Mouse (Mus musculus): ENCODE measurements around the gene P2ry13. TPM values are rescaled to one million over a fixed set of nuclear protein-coding genes. Genes with fewer than 3 reads are reported as not detected.

The P2ry13 gene
- polyA plus RNA-seq, 1 experiment, result 0.52 TPM

GRCm38 (mm10) chr3:59197329-59197948 lies 13.2 kb downstream of the P2ry13 start:
- Histone ChIP-seq H3K4me1 (ENCODE audit: control insufficient read depth, insufficient read depth, low read length) (no peaks in the 10 kb centered on the region; the same call in 1 of the 2 replicates), H3K36me3 (ENCODE audit: control insufficient read depth, insufficient read depth, low read length) (no peaks in the 10 kb centered on the region), H3K27ac (ENCODE audit: control insufficient read depth, insufficient read depth, low read depth, low read length) (no peak overlapping the region), H3K4me3 (ENCODE audit: control insufficient read depth, low read depth, low read length) (no peak overlapping the region), H3K27me3 (ENCODE audit: control insufficient read depth, insufficient read depth, low read length) (no peaks in the 10 kb centered on the region)
- TF ChIP-seq CTCF (IDR thresholded peaks at IDR 0.05; ENCODE audit: control insufficient read depth, insufficient read depth, insufficient replicate concordance, low read depth, low read length), result no peak
- no peak for TF ChIP-seq POLR2A (IDR thresholded peaks at IDR 0.05; ENCODE audit: control insufficient read depth, low read depth, low read length)

- H3K4me3 ChIP-seq (ENCODE audit: control insufficient read depth, low read depth, low read length), result no peak within 1 kb of the TSS
- H3K27me3 ChIP-seq (ENCODE audit: control insufficient read depth, insufficient read depth, low read length), result no peaks in the 10 kb centered on the region
- no peaks in the 10 kb centered on the region for H3K4me1 ChIP-seq (ENCODE audit: control insufficient read depth, insufficient read depth, low read length)
- no peaks in the 10 kb centered on the region for H3K36me3 ChIP-seq (ENCODE audit: control insufficient read depth, insufficient read depth, low read length)
- H3K27ac ChIP-seq (ENCODE audit: control insufficient read depth, insufficient read depth, low read depth, low read length), result no peak within 1 kb of the TSS
- TF ChIP-seq CTCF (IDR thresholded peaks at IDR 0.05; ENCODE audit: control insufficient read depth, insufficient read depth, insufficient replicate concordance, low read depth, low read length) (no peak), POLR2A (IDR thresholded peaks at IDR 0.05; ENCODE audit: control insufficient read depth, low read depth, low read length) (no peak)
Measured at GRCm38 (mm10) chr3:59194938-59195337, 15.7 kb downstream of the P2ry13 start, which contains the start of gene Gpr87. Gpr87 (minus strand) TSS chr3:59195104.

DNA sequence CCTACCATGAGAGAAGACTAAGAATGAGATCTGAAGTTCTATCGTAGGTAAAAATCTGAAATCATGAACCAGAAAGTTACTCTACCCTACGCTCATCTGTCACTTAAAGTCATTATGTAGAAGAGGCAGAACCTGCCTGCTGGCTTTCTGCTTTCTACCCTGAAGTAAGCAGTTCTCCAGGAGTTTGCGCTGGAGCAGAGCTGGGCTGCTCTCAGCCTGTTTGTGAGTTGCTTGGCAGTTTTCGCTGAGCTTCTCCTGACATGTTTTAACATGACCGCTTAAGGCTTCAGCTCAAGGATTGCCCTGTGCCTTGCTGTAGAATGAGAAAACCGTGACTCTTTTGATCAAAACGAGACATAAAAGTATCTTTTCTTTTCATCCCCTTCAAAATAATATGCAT lies 16.6 kb downstream of the P2ry13 start:
- Histone ChIP-seq H3K4me1 (ENCODE audit: control insufficient read depth, insufficient read depth, low read length) (no peaks in the 10 kb centered on the region), H3K36me3 (ENCODE audit: control insufficient read depth, insufficient read depth, low read length) (no peaks in the 10 kb centered on the region), H3K4me3 (ENCODE audit: control insufficient read depth, low read depth, low read length) (no peak overlapping the region), H3K27ac (ENCODE audit: control insufficient read depth, insufficient read depth, low read depth, low read length) (no peak overlapping the region), H3K27me3 (ENCODE audit: control insufficient read depth, insufficient read depth, low read length) (no peaks in the 10 kb centered on the region)
- TF ChIP-seq CTCF (IDR thresholded peaks at IDR 0.05; ENCODE audit: control insufficient read depth, insufficient read depth, insufficient replicate concordance, low read depth, low read length), result no peak
- no peak for TF ChIP-seq POLR2A (IDR thresholded peaks at IDR 0.05; ENCODE audit: control insufficient read depth, low read depth, low read length)

GRCm38 (mm10) chr3:59191674-59192073 lies 19.0 kb downstream of the P2ry13 start:
- H3K27me3 ChIP-seq (ENCODE audit: control insufficient read depth, insufficient read depth, low read length), result no peaks in the 10 kb centered on the region
- H3K27ac ChIP-seq (ENCODE audit: control insufficient read depth, insufficient read depth, low read depth, low read length), result no peak overlapping the region
- H3K36me3 ChIP-seq (ENCODE audit: control insufficient read depth, insufficient read depth, low read length), result no peaks in the 10 kb centered on the region
- TF ChIP-seq CTCF (IDR thresholded peaks at IDR 0.05; ENCODE audit: control insufficient read depth, insufficient read depth, insufficient replicate concordance, low read depth, low read length), result no peak
- no peak for TF ChIP-seq POLR2A (IDR thresholded peaks at IDR 0.05; ENCODE audit: control insufficient read depth, low read depth, low read length)
- H3K4me3 ChIP-seq (ENCODE audit: control insufficient read depth, low read depth, low read length), result no peak overlapping the region
- H3K4me1 ChIP-seq (ENCODE audit: control insufficient read depth, insufficient read depth, low read length), result no peaks in the 10 kb centered on the region

- Histone ChIP-seq H3K4me1 (ENCODE audit: control insufficient read depth, insufficient read depth, low read length) (no peaks in the 10 kb centered on the region), H3K36me3 (ENCODE audit: control insufficient read depth, insufficient read depth, low read length) (no peaks in the 10 kb centered on the region), H3K4me3 (ENCODE audit: control insufficient read depth, low read depth, low read length) (peak overlapping the region; percentile 28; the same call in 1 of the 2 replicates), H3K27me3 (ENCODE audit: control insufficient read depth, insufficient read depth, low read length) (no peaks in the 10 kb centered on the region), H3K27ac (ENCODE audit: control insufficient read depth, insufficient read depth, low read depth, low read length) (no peak overlapping the region)
- TF ChIP-seq POLR2A (IDR thresholded peaks at IDR 0.05; ENCODE audit: control insufficient read depth, low read depth, low read length), result no peak
- no peak for TF ChIP-seq CTCF (IDR thresholded peaks at IDR 0.05; ENCODE audit: control insufficient read depth, insufficient read depth, insufficient replicate concordance, low read depth, low read length)
Measured at GRCm38 (mm10) chr3:59187336-59187735, 23.3 kb downstream of the P2ry13 start.

- Histone ChIP-seq H3K36me3 (ENCODE audit: control insufficient read depth, insufficient read depth, low read length) (no peaks in the 10 kb centered on the region), H3K27ac (ENCODE audit: control insufficient read depth, insufficient read depth, low read depth, low read length) (no peak overlapping the region), H3K4me3 (ENCODE audit: control insufficient read depth, low read depth, low read length) (no peak overlapping the region), H3K4me1 (ENCODE audit: control insufficient read depth, insufficient read depth, low read length) (no peaks in the 10 kb centered on the region; the same call in 1 of the 2 replicates), H3K27me3 (ENCODE audit: control insufficient read depth, insufficient read depth, low read length) (no peaks in the 10 kb centered on the region)
- TF ChIP-seq POLR2A (IDR thresholded peaks at IDR 0.05; ENCODE audit: control insufficient read depth, low read depth, low read length) (no peak), CTCF (IDR thresholded peaks at IDR 0.05; ENCODE audit: control insufficient read depth, insufficient read depth, insufficient replicate concordance, low read depth, low read length) (no peak)
Measured at GRCm38 (mm10) chr3:59185662-59186061, 25.0 kb downstream of the P2ry13 start.

- TF ChIP-seq CTCF (IDR thresholded peaks at IDR 0.05; ENCODE audit: control insufficient read depth, insufficient read depth, insufficient replicate concordance, low read depth, low read length) (no peak), POLR2A (IDR thresholded peaks at IDR 0.05; ENCODE audit: control insufficient read depth, low read depth, low read length) (no peak)
- Histone ChIP-seq H3K27me3 (ENCODE audit: control insufficient read depth, insufficient read depth, low read length) (no peaks in the 10 kb centered on the region), H3K27ac (ENCODE audit: control insufficient read depth, insufficient read depth, low read depth, low read length) (no peak overlapping the region), H3K36me3 (ENCODE audit: control insufficient read depth, insufficient read depth, low read length) (no peaks in the 10 kb centered on the region), H3K4me3 (ENCODE audit: control insufficient read depth, low read depth, low read length) (no peak overlapping the region), H3K4me1 (ENCODE audit: control insufficient read depth, insufficient read depth, low read length) (no peaks in the 10 kb centered on the region; the same call in 1 of the 2 replicates)
Measured at GRCm38 (mm10) chr3:59182129-59182528, 28.6 kb downstream of the P2ry13 start.

All from testis, adult 2 months (tissue).